Mouse (Mus musculus) kidney, embryonic 14.5 days (tissue): ENCODE data around the gene Hdac8. TPM values are rescaled to one million over a fixed set of nuclear protein-coding genes. Genes with fewer than 3 reads are reported as not detected.
A peak's percentile ranks its signal among the peaks of the same experiment; 100 is the strongest.

Experiments
- ATAC-seq: fragments of 200-750 bp; cut with Nextera tagmentation; 2 replicates; pipeline ENCODE4 v1.8.0; 2017; ENCODE audit warnings: moderate number of reproducible peaks, mild to moderate bottlenecking, moderate TSS enrichment, moderate library complexity; ENCODE audit not compliant: low FRiP score, low TSS enrichment
- H3K27ac ChIP-seq: fragments of 300-500 bp; sonication (generic); 2 replicates; pipeline ENCODE4 v1.5.1; 2014; ENCODE audit warnings: low read depth, mild to moderate bottlenecking, low read length, moderate library complexity, mixed read lengths
- H3K27me3 ChIP-seq: fragments of 300-500 bp; sonication (generic); 2 replicates; pipeline ENCODE4 v1.6.1; 2014; ENCODE audit warnings: mild to moderate bottlenecking, low read length; ENCODE audit not compliant: control insufficient read depth, insufficient read depth
- H3K36me3 ChIP-seq: fragments of 300-500 bp; sonication (generic); 2 replicates; pipeline ENCODE4 v1.6.1; 2014; ENCODE audit warnings: low read length, mixed read lengths; ENCODE audit not compliant: control insufficient read depth, insufficient read depth
- H3K4me1 ChIP-seq: fragments of 300-500 bp; sonication (generic); 2 replicates; pipeline ENCODE4 v1.6.1; 2014; ENCODE audit warnings: low read length, mixed read lengths; ENCODE audit not compliant: control insufficient read depth, insufficient read depth
- H3K4me2 ChIP-seq: fragments of 300-500 bp; sonication (generic); replicated peaks from 2 replicates; pipeline ENCODE4 v1.6.1; 2014; ENCODE audit warnings: low read depth, mild to moderate bottlenecking, low read length
- H3K4me3 ChIP-seq: fragments of 300-500 bp; sonication (generic); 2 replicates; pipeline ENCODE4 v1.5.1; 2014; ENCODE audit warnings: mild to moderate bottlenecking, low read length
- H3K9ac ChIP-seq: fragments of 300-500 bp; sonication (generic); 2 replicates; pipeline ENCODE4 v1.6.1; 2014; ENCODE audit warnings: low read depth, mild to moderate bottlenecking, low read length, moderate library complexity
- H3K9me3 ChIP-seq: fragments of 300-500 bp; sonication (generic); 2 replicates; pipeline ENCODE4 v1.6.1; 2016; ENCODE audit warnings: low read length; ENCODE audit not compliant: control insufficient read depth
- WGBS: fragments of 180-500 bp; shearing (Covaris S2); extraction: QIAGEN DNeasy Blood & Tissue Kit; methylation state at CpG from one replicate; pipeline ENCODE4 v1.1.7; 2014; 5-methylcytosine and 5-hydroxymethylcytosine counted together
- polyA plus RNA-seq: library from polyadenylated mRNA; unstranded; fragments of >200 nt; fragmentation: Nextera tagmentation; extraction: Ambion mirVana; gene quantifications from 2 replicates; pipeline ENCODE4 v1.2.1, GENCODE M21; 2014

Gene Hdac8
- polyA plus RNA-seq, 1 experiment from 2014 or later = 4.3 TPM

GRCm38 (mm10) chrX:102349843-102350731, 155.1 kb downstream of the Hdac8 start:
- Histone ChIP-seq H3K4me3 (no peak overlapping the region), H3K9me3 (no peaks in the 10 kb centered on the region), H3K36me3 (no peaks in the 10 kb centered on the region), H3K4me1 (no peaks in the 10 kb centered on the region), H3K4me2 (no peak overlapping the region), H3K27ac (no peak overlapping the region; the same call in 1 of the 2 replicates), H3K27me3 (no peaks in the 10 kb centered on the region; the same call in 1 of the 2 replicates), H3K9ac (no peak overlapping the region)
- no peak for ATAC-seq
- WGBS = 77% methylated on average over 14 of the region's 14 CpGs

GRCm38 (mm10) chrX:102348886-102349486, 156.2 kb downstream of the Hdac8 start:
- no peak overlapping the region for H3K4me3 ChIP-seq
- no peaks in the 10 kb centered on the region for H3K36me3 ChIP-seq

DNA sequence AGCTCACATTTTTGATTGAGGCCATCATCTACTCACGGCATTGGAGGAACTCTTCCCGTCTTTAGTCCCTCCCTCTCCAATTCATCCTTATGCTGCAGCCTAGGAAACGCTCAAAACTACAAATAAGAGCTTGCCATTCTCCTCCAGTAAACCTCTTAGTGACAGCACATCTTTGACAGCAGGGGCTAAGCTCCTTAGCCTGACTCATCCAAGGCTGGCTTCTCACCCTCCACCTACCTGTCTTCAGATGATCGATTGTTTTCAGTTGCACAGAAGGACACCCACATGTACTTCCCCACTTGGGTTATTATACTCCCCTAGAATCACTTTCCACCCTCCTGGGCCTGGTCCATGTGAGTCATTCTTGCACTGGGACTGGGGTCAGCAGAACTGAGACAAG, 163.5 kb downstream of the Hdac8 start:
- H3K27ac ChIP-seq = no peak overlapping the region
- no peaks in the 10 kb centered on the region for H3K4me1 ChIP-seq
- H3K36me3 ChIP-seq = no peaks in the 10 kb centered on the region
- 71% methylated on average over 4 of the region's 4 CpGs for WGBS
- no peaks in the 10 kb centered on the region for H3K9me3 ChIP-seq
- H3K4me3 ChIP-seq = no peak overlapping the region
- H3K4me2 ChIP-seq = no peak overlapping the region
- no peak overlapping the region for H3K9ac ChIP-seq
- H3K27me3 ChIP-seq = no peaks in the 10 kb centered on the region; the same call in 1 of the 2 replicates
- no peak for ATAC-seq

More at GRCm38 (mm10) chrX:102348886-102349486, 156.2 kb downstream of the Hdac8 start:
- WGBS = 33% methylated on average over 9 of the region's 9 CpGs
- no peak overlapping the region for H3K9ac ChIP-seq
- H3K27ac ChIP-seq = no peak overlapping the region
- H3K9me3 ChIP-seq = no peaks in the 10 kb centered on the region
- no peaks in the 10 kb centered on the region; the same call in 1 of the 2 replicates for H3K27me3 ChIP-seq
- no peak overlapping the region for H3K4me2 ChIP-seq
- H3K4me1 ChIP-seq = no peaks in the 10 kb centered on the region
- ATAC-seq = peak; percentile 73; the same call in 1 of the 2 replicates

DNA sequence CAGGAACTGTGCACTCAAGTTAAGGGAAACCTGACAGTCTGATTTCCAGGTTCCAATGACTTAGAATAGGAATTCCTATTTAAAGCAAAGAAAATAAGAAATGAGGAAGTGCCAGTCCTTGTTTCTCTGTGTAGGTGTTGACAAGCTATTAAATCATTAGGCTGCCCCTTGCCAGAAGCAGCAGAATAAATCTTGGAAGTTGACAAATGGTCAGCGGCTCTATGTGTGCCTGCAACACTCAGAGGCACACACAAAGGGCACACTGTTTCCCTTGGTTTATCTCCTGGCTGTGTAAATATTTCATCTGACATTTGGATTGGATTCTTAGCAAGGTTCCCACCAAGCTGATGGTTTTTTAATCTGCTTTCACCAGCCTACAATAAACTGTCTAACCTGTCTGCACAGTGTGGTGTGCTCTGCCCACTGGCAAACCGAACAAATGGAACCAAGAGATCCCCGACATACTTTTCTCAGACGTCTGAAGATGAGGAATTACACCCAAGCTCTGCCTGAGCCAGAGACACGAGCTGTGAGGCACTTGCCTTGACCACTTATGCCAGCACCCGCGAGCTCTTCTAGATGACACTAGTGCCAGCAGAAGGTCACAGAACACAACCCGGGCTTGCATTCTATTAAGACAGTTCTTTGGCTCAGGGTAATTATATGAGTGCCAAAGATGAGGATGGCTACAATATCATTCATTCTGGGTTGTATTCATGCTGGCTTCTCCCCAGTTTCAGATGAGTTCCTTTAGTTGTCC, 165.6 kb downstream of the Hdac8 start:
- no peaks in the 10 kb centered on the region; the same call in 1 of the 2 replicates for H3K27me3 ChIP-seq
- no peak overlapping the region for H3K4me2 ChIP-seq

GRCm38 (mm10) chrX:102319696-102320095, 185.5 kb downstream of the Hdac8 start:
- H3K9me3 ChIP-seq = no peaks in the 10 kb centered on the region
- ATAC-seq = peak; percentile 87
- H3K27ac ChIP-seq = no peak overlapping the region
- WGBS = 41% methylated on average over 3 of the region's 3 CpGs
- no peak overlapping the region for H3K9ac ChIP-seq
- H3K4me2 ChIP-seq = no peak overlapping the region
- no peaks in the 10 kb centered on the region for H3K36me3 ChIP-seq
- H3K4me1 ChIP-seq = no peaks in the 10 kb centered on the region
- H3K27me3 ChIP-seq = no peaks in the 10 kb centered on the region; the same call in none of the 2 replicates
- H3K4me3 ChIP-seq = no peak overlapping the region

More for the DNA sequence above, 165.6 kb downstream of the Hdac8 start:
- Histone ChIP-seq H3K9ac (no peak overlapping the region), H3K9me3 (no peaks in the 10 kb centered on the region), H3K4me1 (no peaks in the 10 kb centered on the region), H3K36me3 (no peaks in the 10 kb centered on the region), H3K4me3 (no peak overlapping the region), H3K27ac (no peak overlapping the region)
- ATAC-seq = no peak
- WGBS = 51% methylated on average over 8 of the region's 8 CpGs

DNA sequence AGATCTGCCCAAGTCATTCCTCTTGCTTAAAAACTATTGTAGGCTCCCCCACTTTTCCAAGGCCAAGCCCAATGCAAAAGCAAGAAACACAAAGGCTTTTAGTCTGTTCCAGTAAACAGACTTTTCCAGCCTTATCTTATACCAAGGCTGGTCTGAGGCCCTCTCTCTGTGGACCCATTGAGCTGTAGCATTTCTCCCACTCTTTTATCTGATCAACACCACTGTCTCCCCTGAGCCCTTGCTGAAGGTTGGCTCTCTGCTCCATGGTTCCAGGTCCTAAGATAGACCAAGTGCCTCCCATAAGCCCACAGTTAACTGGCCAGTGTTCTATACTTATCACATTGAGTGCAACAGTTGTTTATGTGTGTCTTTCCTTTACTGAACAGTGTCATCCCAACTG, 185.9 kb downstream of the Hdac8 start:
- no peaks in the 10 kb centered on the region for H3K36me3 ChIP-seq
- no peaks in the 10 kb centered on the region for H3K9me3 ChIP-seq
- H3K4me1 ChIP-seq = no peaks in the 10 kb centered on the region
- H3K4me3 ChIP-seq = no peak overlapping the region
- 0 out of 2 replicates have a peak, but pooled peaks have one; percentile 20 for ATAC-seq
- no peaks in the 10 kb centered on the region; the same call in none of the 2 replicates for H3K27me3 ChIP-seq
- H3K27ac ChIP-seq = no peak overlapping the region
- H3K4me2 ChIP-seq = no peak overlapping the region
- H3K9ac ChIP-seq = no peak overlapping the region

- no peaks in the 10 kb centered on the region; the same call in none of the 2 replicates for H3K27me3 ChIP-seq
- H3K9ac ChIP-seq = no peak overlapping the region
- no peaks in the 10 kb centered on the region for H3K36me3 ChIP-seq
- ATAC-seq = no peak
- H3K4me3 ChIP-seq = no peak overlapping the region
- H3K4me1 ChIP-seq = no peaks in the 10 kb centered on the region
- no peak overlapping the region for H3K27ac ChIP-seq
- WGBS = 92% methylated on average over 5 of the region's 5 CpGs
- H3K4me2 ChIP-seq = no peak overlapping the region
- no peaks in the 10 kb centered on the region for H3K9me3 ChIP-seq
Measured at GRCm38 (mm10) chrX:102318782-102319181, 186.4 kb downstream of the Hdac8 start.

DNA sequence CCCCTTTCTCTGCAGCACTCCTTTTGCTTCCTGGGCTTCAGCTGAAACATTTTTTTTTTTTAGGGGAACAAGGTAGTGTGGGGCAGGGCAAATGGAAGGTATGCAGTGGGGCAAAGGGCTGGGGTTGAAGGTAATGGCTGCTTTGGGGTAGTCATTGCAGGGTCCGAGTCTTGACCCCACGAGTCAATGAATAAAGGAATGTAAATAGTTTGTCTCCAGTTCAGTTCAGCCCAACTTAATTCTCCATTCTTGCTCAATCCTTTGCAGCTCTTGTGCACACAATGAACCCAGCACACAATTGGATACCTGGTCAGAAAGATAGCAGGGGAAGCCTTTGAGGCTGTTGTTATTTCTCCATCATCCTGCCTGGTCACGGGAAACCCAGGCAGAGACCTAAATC, 194.0 kb downstream of the Hdac8 start:
- H3K9ac ChIP-seq = no peak overlapping the region
- 64% methylated on average over 3 of the region's 3 CpGs for WGBS
- H3K4me3 ChIP-seq = no peak overlapping the region
- H3K4me2 ChIP-seq = no peak overlapping the region
- no peaks in the 10 kb centered on the region for H3K4me1 ChIP-seq
- no peaks in the 10 kb centered on the region; the same call in 1 of the 2 replicates for H3K27me3 ChIP-seq
- no peak overlapping the region for H3K27ac ChIP-seq
- no peaks in the 10 kb centered on the region for H3K9me3 ChIP-seq
- H3K36me3 ChIP-seq = no peaks in the 10 kb centered on the region
- ATAC-seq = no peak
